Mouse (Mus musculus) frontal cortex, postnatal 14 days (tissue): ENCODE measurements at regions not wholly inside any gene's neighbourhood (a gene's known extent, or its start where the extent isn't known, plus 50 kb on each side); places are given as distances from the start of the nearest gene placed in this dataset.

Source experiments
- DNase-seq, 2 experiments: peaks; one replicate each; pipeline ENCODE4 v3.0.0; 2022; ENCODE audit warnings: low spot score in 2 of 2

GRCm38 (mm10) chr5:33512253-33512884, 78.6 kb upstream of the Nkx1-1 start:
- no peak for DNase-seq

GRCm38 (mm10) chr5:33511529-33512252, 77.9 kb upstream of the Nkx1-1 start:
- DNase-seq: no peak

GRCm38 (mm10) chr5:33505786-33506185, 72.0 kb upstream of the Nkx1-1 start:
- no peak for DNase-seq

- DNase-seq: no peak
Measured at GRCm38 (mm10) chr5:33501735-33502495, 68.1 kb upstream of the Nkx1-1 start.

- DNase-seq: no peak
Measured at GRCm38 (mm10) chr5:33501211-33501610, 67.4 kb upstream of the Nkx1-1 start.

- peak; percentile 63 to 73 for DNase-seq
Measured at GRCm38 (mm10) chr5:33495900-33496529, 62.2 kb upstream of the Nkx1-1 start.

- no peak for DNase-seq
Measured at GRCm38 (mm10) chr5:33495276-33495675, 61.5 kb upstream of the Nkx1-1 start.

GRCm38 (mm10) chr5:33492604-33493315, 59.0 kb upstream of the Nkx1-1 start:
- DNase-seq: no peak

- no peak for DNase-seq
Measured at GRCm38 (mm10) chr5:33489286-33489685, 55.5 kb upstream of the Nkx1-1 start.

GRCm38 (mm10) chr5:33488152-33488561, 54.4 kb upstream of the Nkx1-1 start:
- no peak for DNase-seq

- DNase-seq: no peak
Measured at GRCm38 (mm10) chr5:33485765-33486164, 52.0 kb upstream of the Nkx1-1 start.
